Mouse (Mus musculus) forebrain, embryonic 14.5 days (tissue): Measurements from ENCODE around the gene Slc7a11. TPM values are rescaled to one million over a fixed set of nuclear protein-coding genes. Genes with fewer than 3 reads are reported as not detected.

Experiments
- ATAC-seq: fragments of 200-750 bp; cut with Nextera tagmentation; 2 replicates; pipeline ENCODE4 v1.8.0; 2017; ENCODE audit warnings: mild to moderate bottlenecking, moderate library complexity
- DNase-seq: peaks from one replicate; pipeline ENCODE4 v3.0.0-alpha.2; 2015; ENCODE audit warnings: low spot score
- H3K27ac ChIP-seq: fragments of 300-500 bp; sonication (generic); 2 replicates; pipeline ENCODE4 v1.5.1; 2014; ENCODE audit warnings: low read depth, mild to moderate bottlenecking, control low read depth, low read length, moderate library complexity
- H3K27me3 ChIP-seq: fragments of 300-500 bp; sonication (generic); replicated peaks from 2 replicates; pipeline ENCODE4 v1.6.1; 2014; ENCODE audit warnings: low read length, control low read depth, mixed read lengths; ENCODE audit not compliant: control insufficient read depth, insufficient read depth
- H3K36me3 ChIP-seq: fragments of 300-500 bp; sonication (generic); 2 replicates; pipeline ENCODE4 v1.6.1; 2014; ENCODE audit warnings: low read length, control low read depth; ENCODE audit not compliant: control insufficient read depth, insufficient read depth
- H3K4me1 ChIP-seq: fragments of 300-500 bp; sonication (generic); 2 replicates; pipeline ENCODE4 v1.6.1; 2014; ENCODE audit warnings: antibody characterized with exemption, low read length, control low read depth; ENCODE audit not compliant: control insufficient read depth, insufficient read depth
- H3K4me2 ChIP-seq: fragments of 300-500 bp; sonication (generic); 2 replicates; pipeline ENCODE4 v1.6.1; 2014; ENCODE audit warnings: mild to moderate bottlenecking, control low read depth, low read length
- H3K4me3 ChIP-seq: fragments of 300-500 bp; sonication (generic); 2 replicates; pipeline ENCODE4 v1.5.1; 2014; ENCODE audit warnings: low read depth, low read length, control low read depth
- H3K9ac ChIP-seq: fragments of 300-500 bp; sonication (generic); 2 replicates; pipeline ENCODE4 v1.6.1; 2014; ENCODE audit warnings: mild to moderate bottlenecking, low read length, control low read depth, moderate library complexity
- H3K9me3 ChIP-seq: fragments of 300-500 bp; sonication (generic); replicated peaks from 2 replicates; pipeline ENCODE4 v1.6.1; 2016; ENCODE audit warnings: low read length, control low read depth, mixed read lengths; ENCODE audit not compliant: control insufficient read depth
- WGBS: fragments of 180-500 bp; shearing (Covaris S2); extraction: QIAGEN DNeasy Blood & Tissue Kit; methylation state at CpG from one replicate; pipeline ENCODE4 v1.1.7; 2014; 5-methylcytosine and 5-hydroxymethylcytosine counted together
- polyA plus RNA-seq: library from polyadenylated mRNA; unstranded; fragments of >200 nt; fragmentation: Nextera tagmentation; extraction: Ambion mirVana; gene quantifications from 2 replicates; pipeline ENCODE4 v1.2.1, GENCODE M21; 2014

Gene Slc7a11
- polyA plus RNA-seq, 1 experiment from 2014 or later = 1.9 TPM

- no peak overlapping the region for H3K9ac ChIP-seq
- no peaks in the 10 kb centered on the region for H3K4me1 ChIP-seq
- WGBS = 73% methylated on average over 4 of the region's 4 CpGs
- DNase-seq (peak; percentile 49), ATAC-seq (no peak)
- H3K4me3 ChIP-seq = no peak overlapping the region
- H3K36me3 ChIP-seq = no peaks in the 10 kb centered on the region
- no peaks in the 10 kb centered on the region for H3K9me3 ChIP-seq
- no peak overlapping the region for H3K27ac ChIP-seq
- H3K27me3 ChIP-seq = no peaks in the 10 kb centered on the region
- no peak overlapping the region for H3K4me2 ChIP-seq
These were observed 173.7 kb downstream of the Slc7a11 start for GRCm38 (mm10) chr3:50269680-50270079.

- no peak for ATAC-seq
- Histone ChIP-seq H3K4me3 (no peak overlapping the region), H3K27me3 (no peaks in the 10 kb centered on the region), H3K4me1 (no peaks in the 10 kb centered on the region), H3K9me3 (no peaks in the 10 kb centered on the region), H3K27ac (no peak overlapping the region), H3K9ac (no peak overlapping the region), H3K36me3 (no peaks in the 10 kb centered on the region), H3K4me2 (no peak overlapping the region)
- no peak for DNase-seq
- 52% methylated on average over 2 of the region's 2 CpGs for WGBS
These were observed 180.8 kb downstream of the Slc7a11 start for GRCm38 (mm10) chr3:50262547-50263087.

- no peaks in the 10 kb centered on the region for H3K27me3 ChIP-seq
- no peak for ATAC-seq
- WGBS = 70% methylated on average over 2 of the region's 2 CpGs
These were observed 181.3 kb downstream of the Slc7a11 start for GRCm38 (mm10) chr3:50262066-50262465.

GRCm38 (mm10) chr3:50260667-50261066 lies 182.7 kb downstream of the Slc7a11 start:
- Histone ChIP-seq H3K4me1 (no peaks in the 10 kb centered on the region), H3K9ac (no peak overlapping the region), H3K27me3 (no peaks in the 10 kb centered on the region), H3K27ac (no peak overlapping the region), H3K4me3 (no peak overlapping the region), H3K4me2 (no peak overlapping the region), H3K36me3 (no peaks in the 10 kb centered on the region), H3K9me3 (no peaks in the 10 kb centered on the region)
- DNase-seq (peak; percentile 37), ATAC-seq (peak; percentile 63; the same call in 1 of the 2 replicates)
- WGBS = 76% methylated on average over 1 of the region's 1 CpGs

More at GRCm38 (mm10) chr3:50262066-50262465, 181.3 kb downstream of the Slc7a11 start:
- H3K4me2 ChIP-seq = no peak overlapping the region
- H3K9ac ChIP-seq = no peak overlapping the region
- no peak for DNase-seq
- H3K4me1 ChIP-seq = no peaks in the 10 kb centered on the region
- no peaks in the 10 kb centered on the region for H3K9me3 ChIP-seq
- no peaks in the 10 kb centered on the region for H3K36me3 ChIP-seq
- no peak overlapping the region for H3K4me3 ChIP-seq
- H3K27ac ChIP-seq = no peak overlapping the region

GRCm38 (mm10) chr3:50258852-50259251 lies 184.6 kb downstream of the Slc7a11 start:
- Histone ChIP-seq H3K9ac (no peak overlapping the region), H3K4me3 (no peak overlapping the region), H3K36me3 (no peaks in the 10 kb centered on the region), H3K4me2 (no peak overlapping the region), H3K27me3 (no peaks in the 10 kb centered on the region), H3K9me3 (no peaks in the 10 kb centered on the region), H3K4me1 (no peaks in the 10 kb centered on the region), H3K27ac (no peak overlapping the region)
- DNase-seq = no peak
- no peak for ATAC-seq
- 84% methylated on average over 4 of the region's 4 CpGs for WGBS

- ATAC-seq (no peak), DNase-seq (no peak)
- Histone ChIP-seq H3K4me2 (no peak overlapping the region), H3K9ac (no peak overlapping the region), H3K9me3 (no peaks in the 10 kb centered on the region), H3K27me3 (no peaks in the 10 kb centered on the region), H3K36me3 (no peaks in the 10 kb centered on the region), H3K27ac (no peak overlapping the region), H3K4me3 (no peak overlapping the region), H3K4me1 (no peaks in the 10 kb centered on the region)
- 92% methylated on average over 6 of the region's 6 CpGs for WGBS
These were observed 193.7 kb downstream of the Slc7a11 start for GRCm38 (mm10) chr3:50249598-50250300.

GRCm38 (mm10) chr3:50235990-50236389 lies 207.4 kb downstream of the Slc7a11 start:
- DNase-seq (no peak), ATAC-seq (no peak)
- no peak overlapping the region for H3K4me2 ChIP-seq
- H3K27ac ChIP-seq = no peak overlapping the region
- no peaks in the 10 kb centered on the region for H3K36me3 ChIP-seq
- no peak overlapping the region for H3K9ac ChIP-seq
- H3K4me3 ChIP-seq = no peak overlapping the region
- no peaks in the 10 kb centered on the region for H3K9me3 ChIP-seq
- 77% methylated on average over 3 of the region's 3 CpGs for WGBS
- H3K4me1 ChIP-seq = no peaks in the 10 kb centered on the region
- H3K27me3 ChIP-seq = no peaks in the 10 kb centered on the region

GRCm38 (mm10) chr3:50233144-50233543 lies 210.3 kb downstream of the Slc7a11 start:
- no peaks in the 10 kb centered on the region for H3K9me3 ChIP-seq
- no peaks in the 10 kb centered on the region for H3K27me3 ChIP-seq
- H3K9ac ChIP-seq = no peak overlapping the region
- no peaks in the 10 kb centered on the region for H3K4me1 ChIP-seq
- ATAC-seq = no peak
- no peak overlapping the region for H3K27ac ChIP-seq
- no peak for DNase-seq
- no peak overlapping the region for H3K4me3 ChIP-seq
- no peak overlapping the region for H3K4me2 ChIP-seq
- no peaks in the 10 kb centered on the region for H3K36me3 ChIP-seq
- 58% methylated on average over 5 of the region's 5 CpGs for WGBS

- 89% methylated on average over 2 of the region's 2 CpGs for WGBS
- Histone ChIP-seq H3K4me3 (no peak overlapping the region), H3K9me3 (no peaks in the 10 kb centered on the region), H3K27ac (no peak overlapping the region), H3K27me3 (no peaks in the 10 kb centered on the region), H3K4me1 (no peaks in the 10 kb centered on the region), H3K4me2 (no peak overlapping the region), H3K9ac (no peak overlapping the region), H3K36me3 (no peaks in the 10 kb centered on the region)
- no peak for ATAC-seq
- DNase-seq = no peak
These were observed 218.9 kb downstream of the Slc7a11 start for GRCm38 (mm10) chr3:50224390-50225114.
